Mouse (Mus musculus) cerebellum, postnatal 25 days (tissue): ENCODE results near the gene Sept9.
A peak's percentile ranks its signal among the peaks of the same experiment; 100 is the strongest.
"Not testable (repeated sequence)": the region's sequence is repeated elsewhere in the genome, so short reads cannot be mapped to it uniquely, and the experiment has no call there.

Experiments used
- DNase-seq, 2 experiments: peaks; one replicate each; pipeline ENCODE4 v3.0.0; 2021; ENCODE audit warnings: mixed read lengths in 2 of 2

Gene Sept9

DNA sequence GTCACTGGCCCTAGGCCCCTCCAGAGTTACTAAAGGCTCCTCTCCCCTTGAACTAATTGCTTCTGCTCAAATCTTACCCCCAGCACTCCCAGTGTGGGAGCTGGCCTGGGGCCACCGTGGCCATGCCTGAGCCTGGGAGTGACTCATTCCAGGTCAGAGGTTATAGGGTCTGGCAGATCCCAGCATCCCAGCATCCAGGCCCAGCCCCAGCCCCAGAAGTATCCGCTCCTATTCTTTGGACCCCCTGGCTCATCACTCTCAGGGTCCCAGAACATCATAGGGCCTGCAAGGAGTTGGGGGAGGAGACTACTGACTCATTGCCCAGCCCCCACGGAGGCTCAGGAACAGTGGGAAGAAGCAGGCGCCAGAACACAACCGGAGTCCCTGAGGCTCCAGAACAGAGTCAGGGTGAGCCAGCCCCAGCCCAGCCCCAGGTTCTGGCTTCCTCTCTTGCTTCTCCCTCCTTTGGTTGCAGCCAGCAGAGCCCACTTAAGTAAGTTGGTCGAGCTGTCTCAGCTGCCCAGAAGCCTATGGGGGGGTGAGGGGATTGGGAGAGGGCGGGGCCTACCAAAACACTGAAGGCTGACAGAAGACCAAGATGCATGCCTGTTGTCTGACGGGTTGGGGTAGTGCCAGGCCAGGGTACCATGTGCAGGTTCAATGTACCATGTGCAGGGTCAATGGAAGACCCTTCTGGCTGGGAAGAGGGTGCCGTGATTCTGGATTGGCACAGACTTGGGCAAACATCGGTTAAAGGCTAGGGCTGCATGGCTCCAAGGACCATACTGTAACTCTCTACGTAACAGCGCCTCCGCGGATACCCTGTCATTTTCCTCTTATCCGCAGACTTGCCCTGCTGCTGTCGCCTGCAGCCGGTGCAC, 132.1 kb downstream of the Sept9 start:
- no peak for DNase-seq

DNA sequence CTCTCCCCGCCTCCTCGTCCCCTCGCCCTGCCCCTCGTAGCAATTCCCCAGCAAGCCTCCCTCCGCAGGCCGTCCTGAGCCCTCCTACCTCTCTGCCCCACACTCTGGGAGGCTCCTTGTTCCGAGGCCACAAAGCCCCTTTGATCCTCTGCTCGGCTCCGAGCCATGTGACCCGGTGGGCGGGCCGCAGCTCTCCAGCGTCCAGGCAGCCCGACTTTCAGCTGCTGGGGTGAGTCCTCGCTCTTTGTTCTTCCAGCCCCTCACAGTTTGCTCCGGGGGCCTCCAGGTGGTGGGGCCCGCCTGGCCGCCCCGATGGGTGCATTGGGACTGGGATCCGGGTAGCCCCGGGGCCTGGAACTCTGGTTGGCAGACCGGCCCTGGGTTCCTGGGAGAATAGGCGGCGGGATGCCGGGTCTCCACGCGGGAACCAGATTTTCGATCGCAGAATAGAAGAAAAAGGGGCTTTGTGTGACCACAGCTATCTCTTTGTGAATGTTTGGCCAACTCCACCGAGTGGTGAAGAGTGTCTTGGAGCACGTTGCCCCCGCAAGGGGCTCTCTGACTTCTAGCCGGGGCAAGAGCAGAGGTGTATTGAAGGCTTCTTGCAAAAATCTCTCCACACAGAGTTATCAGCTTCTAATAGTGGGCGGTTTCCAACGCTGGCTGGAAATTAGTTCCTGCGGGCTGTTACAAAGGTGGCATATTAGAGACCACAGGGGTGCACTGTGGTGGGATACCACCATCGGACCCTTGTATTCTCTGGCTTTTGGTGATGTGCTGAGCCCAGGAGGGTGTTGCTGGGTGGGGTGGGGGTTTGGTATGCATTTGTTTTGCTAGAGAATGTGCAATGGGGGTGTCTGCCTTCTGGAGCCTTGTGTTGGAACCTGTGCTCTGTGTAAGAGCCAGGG, 133.0 kb downstream of the Sept9 start:
- DNase-seq = peak; percentile 32 to 51

DNA sequence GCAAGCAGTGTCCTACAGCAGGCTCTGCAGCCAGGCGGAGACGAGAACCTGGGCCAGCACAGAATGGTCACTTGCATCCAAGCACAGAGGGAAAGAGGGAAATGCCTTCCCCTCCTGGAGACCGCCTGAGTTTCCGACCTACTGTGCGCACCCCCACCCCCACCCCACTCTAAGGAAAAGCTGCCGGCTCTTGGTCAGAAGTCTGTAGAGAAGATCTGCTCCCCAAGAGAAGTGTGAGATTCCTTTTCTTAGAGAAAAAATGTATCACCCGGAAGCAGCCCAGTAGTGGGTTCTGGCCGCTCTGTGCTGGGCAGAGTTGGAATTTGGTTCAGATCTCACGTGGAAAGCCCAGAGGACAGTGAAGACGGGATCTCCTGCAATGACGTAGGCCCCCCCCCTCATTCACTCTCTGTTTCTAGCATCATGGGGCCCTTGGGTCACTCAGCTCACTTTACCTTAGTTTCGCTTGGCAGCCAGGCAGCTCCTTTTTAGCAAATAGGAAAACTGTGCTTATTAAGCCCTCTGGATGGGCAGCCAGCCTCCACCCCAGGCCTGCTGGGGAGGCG, 133.8 kb downstream of the Sept9 start:
- no peak for DNase-seq

DNA sequence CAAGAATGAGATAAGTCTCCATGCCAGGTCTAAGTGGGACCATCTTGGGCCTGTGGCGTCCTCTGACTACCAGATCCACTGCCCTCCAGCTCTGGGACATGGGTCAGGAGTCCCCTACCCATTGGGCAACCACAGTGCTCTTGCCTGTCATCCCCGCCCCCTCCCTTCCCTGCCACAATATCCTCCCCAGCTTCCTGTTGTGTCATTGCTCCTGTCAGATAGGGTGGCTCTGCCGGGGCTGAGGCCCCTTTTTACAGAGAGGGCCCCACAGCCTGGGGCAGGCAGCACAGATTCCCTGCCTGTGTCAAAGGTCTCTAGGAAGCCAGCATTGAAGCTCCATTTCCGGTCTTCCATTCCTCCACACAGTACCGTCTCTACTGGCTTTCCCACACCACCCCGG, 134.6 kb downstream of the Sept9 start:
- DNase-seq = no peak

DNA sequence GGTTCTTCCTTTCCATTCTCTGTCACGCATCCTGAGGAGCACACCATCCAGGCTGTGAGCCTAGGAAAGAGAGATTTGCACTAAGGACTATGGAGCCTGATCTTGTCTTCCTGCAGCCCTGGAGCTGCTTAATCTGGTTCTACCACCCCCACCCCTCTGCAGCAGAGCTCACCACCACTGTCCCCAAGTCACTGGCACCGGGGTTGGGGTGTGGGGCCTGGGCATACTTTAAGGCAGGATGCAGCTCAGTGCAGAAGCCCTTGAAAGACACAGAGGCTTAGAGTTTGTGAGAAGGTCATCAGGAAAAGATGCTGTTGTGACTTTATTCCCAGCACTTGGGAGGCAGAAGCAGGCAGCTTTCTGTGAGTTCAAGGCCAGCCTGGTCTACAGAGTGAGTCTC, 135.7 kb downstream of the Sept9 start:
- DNase-seq = no peak

GRCm38 (mm10) chr11:117336081-117336788, 136.8 kb downstream of the Sept9 start:
- DNase-seq = no peak

- DNase-seq = no peak
Observed at GRCm38 (mm10) chr11:117337749-117338148, 138.3 kb downstream of the Sept9 start.

DNA sequence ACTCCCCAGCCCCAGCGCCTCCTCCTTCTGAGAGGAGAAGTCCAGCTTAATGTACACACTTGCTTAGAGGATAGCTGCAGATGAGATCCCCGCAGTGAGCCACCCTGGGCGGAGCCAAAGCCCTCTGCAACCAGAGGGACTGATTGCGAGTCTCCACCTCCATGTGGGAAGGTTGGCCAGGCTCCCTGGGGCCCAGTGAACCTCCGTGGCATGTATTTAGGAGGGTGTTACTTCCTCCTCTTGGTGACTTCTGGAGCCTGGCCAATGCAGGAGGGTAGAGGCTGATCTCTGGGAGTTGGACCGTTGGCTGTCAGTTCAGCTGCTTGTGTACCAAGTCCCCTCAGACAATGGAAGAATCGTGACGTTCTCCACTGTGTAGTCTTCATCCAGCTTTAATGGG, 139.0 kb downstream of the Sept9 start:
- no peak for DNase-seq

DNA sequence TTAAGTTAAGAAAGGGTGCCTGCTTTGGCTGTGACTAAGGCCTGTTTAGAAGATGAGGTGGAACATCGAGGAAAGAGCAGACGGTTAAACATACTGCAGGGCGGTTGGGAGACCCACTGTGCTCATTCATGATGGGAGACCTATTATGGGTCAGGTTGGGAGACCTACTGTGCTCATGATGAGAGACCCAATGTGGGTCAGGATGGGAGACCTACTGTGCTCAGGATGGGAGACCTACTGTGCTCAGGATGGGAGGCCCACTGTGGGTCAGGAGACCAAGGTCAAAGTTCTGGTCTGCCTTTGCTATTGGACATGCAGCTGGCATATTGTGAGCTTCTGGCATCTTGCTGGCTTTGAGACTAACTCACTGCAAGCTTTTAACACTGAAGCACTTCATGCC, 139.6 kb downstream of the Sept9 start:
- DNase-seq = no peak

GRCm38 (mm10) chr11:117341218-117341617, 141.8 kb downstream of the Sept9 start:
- no peak for DNase-seq

DNA sequence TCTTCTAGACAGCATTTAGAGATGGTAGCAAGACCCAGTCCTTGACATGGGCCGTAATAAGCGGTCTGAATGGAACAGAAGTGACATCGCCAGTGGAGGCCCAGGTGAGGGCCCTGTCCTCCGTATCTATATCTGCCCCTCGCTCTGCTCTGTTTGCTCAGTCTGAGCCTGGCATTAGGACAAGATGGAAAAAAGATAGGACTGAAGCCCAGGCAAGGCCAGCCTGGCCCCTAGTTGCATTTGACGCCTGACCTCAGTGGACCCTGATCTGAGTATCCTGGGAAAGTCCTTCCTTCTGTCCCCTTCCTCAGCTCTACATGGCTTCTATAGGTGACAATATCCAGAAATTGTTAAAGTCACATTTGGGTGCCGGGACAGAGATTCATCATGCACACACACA, 142.6 kb downstream of the Sept9 start:
- no peak for DNase-seq

DNA sequence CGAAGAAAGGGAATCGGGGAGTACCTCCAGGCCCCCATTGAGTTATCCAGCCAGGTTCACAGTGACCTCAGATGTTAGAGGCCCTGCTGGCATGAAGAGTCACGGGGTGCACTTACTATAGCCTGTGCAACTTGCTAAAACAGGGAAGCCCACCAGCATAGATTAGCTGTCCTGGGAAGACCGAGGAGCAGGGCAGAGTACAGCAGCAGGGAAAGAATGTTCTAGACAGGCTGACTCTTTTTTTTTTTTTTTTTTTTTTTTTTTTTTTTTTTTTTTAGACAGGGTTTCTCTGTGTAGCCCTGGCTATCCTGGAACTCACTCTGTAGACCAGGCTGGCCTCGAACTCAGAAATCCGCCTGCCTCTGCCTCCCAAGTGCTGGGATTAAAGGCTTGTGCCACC, 143.0 kb downstream of the Sept9 start:
- not testable (repeated sequence) for DNase-seq

DNA sequence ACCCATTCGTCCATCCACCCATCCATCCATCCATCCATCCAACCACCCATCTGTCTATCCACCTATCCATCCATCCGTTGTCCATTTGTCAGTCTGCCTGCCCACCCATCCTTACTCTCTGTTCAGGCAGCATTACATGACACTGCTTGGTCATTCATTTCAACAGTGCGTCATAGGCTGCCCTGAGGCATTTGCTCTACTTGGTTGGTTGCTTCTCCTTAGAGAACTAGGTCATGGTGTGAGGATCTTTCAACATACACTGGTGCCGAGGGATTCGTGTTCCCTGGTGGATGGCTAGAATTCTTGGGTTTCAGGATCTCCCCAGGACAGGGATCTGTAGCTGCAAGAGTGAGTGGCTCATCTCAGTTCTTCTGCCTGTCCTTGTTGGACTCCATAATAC, 144.3 kb downstream of the Sept9 start:
- DNase-seq = no peak

DNA sequence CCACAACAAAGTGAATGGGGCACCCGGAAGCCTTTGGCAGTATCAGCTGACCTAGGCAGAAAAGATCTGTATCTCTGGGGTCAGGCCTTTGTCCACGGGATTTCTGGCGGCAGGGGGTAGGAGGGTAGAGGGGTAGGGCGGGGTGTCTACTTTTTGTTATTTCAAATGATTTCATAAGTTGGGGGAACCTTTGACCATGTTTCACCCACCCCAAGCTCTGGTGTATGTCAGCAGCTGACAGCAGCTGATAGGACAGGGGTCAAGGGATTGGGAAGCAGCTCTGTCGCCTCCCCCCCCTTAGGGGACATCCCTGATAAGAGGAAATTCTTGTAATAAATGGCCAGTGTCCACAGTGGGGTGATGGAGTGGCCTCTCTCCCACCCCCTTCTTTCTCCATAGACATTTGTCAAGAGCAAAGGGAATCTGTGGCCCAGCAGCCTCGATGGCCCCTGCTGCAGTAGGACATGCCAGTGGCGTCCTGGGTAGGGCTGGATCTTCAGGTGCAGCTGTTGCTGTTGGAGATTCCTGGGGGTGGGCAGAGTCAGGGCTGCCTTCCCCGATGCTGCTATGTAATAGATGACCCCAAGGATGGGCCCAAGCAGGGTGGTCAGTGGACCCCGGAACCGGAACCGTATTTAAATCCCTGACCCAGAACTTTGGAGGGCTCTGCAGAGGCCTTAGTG, 145.0 kb downstream of the Sept9 start:
- no peak for DNase-seq

GRCm38 (mm10) chr11:117345022-117345765, 145.7 kb downstream of the Sept9 start:
- no peak for DNase-seq

DNA sequence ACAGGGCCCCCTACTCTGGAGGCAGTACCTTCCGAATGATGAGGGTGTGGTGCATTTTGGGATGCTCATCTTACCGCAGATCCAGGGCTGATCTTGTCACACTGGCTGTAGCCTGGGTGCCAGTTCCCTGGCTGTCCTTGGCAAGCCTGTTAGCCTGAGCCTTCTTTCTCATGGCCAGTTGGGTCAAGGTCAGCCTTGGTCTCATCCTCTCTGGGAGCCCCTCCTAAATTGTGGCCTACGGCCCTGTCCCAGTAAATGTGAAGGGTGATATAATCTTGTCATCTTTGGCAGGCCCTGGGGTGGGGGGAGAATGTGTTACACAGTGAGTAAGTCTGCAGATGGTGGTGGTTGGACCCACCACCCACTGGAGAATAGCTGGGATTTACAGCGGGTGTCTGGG, 147.8 kb downstream of the Sept9 start:
- DNase-seq = no peak

DNA sequence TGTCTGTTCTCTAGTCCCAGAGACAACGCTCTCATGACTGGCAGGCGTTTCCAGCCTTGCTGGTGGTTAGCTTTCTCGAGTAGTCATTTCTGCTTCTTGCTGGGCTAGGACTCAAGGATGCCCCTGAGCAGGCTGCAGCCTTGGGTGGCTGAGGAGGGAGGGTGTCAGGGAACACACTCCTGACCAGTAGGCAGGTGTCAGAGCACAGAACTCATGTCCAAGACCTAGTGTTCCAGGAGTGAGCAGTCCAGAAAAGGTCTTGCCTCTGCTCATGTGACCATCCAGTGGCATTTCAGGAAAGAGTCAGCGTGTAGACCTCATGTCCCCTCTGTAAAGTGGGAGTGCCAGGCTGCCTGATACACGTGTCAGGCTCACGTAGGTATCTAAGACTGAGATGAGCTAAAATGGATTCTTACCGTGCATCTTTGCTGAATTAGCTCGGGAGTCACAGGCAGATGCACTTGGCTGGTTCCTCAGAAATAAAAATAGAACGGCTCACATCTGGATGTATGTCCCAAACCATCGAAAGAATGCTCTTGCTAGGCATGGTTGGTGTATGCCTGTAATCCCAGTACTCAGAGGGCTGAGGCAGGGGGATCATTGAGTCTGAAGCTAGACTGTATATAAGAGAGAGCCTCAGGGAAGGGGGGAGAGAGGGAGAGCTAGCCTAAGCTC, 149.1 kb downstream of the Sept9 start:
- DNase-seq = no peak

- no peak for DNase-seq
Observed at GRCm38 (mm10) chr11:117349429-117350363, 150.2 kb downstream of the Sept9 start.

DNA sequence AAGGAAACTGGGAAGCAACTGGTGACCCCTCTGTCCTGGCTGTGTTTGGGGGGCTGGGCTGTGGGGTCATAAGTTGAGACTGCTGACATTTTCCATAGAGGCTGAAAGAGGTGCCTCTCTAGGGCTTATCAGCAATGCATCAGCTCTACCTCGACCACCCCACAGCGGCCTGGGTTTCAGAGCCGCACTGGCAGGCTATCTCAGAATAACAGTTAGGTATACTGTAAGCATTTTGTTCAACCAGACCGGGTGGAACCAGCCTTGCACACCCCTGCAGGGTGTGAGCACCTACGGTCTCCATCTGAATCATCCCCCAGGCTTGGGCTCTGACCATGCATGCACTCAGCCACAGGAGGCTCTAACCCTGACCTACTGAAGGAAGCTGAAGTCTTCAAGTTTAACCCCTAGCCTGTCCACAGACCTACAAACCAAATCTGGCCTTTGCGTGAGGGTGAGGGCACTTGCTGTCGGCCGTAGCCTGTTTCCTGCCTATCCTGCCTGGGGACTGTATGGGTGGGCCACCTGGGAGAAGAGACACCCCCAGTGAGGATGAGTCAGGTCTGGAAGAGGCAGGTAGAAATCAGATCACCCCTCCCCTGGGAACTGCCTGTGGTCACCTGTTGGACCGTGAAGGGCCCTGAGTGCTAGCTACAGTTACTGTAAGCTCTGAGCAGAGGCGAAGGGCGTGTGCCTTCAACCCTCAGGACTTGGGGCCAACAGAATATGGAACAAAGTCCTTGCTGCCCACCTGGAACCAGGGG, 151.2 kb downstream of the Sept9 start:
- DNase-seq = no peak
